8 mouse cellular contexts compared by ENCODE assay signal in genomic region chr9:92249447-92249852, GRCm38 (mm10). TPM values are rescaled to one million over a fixed set of nuclear protein-coding genes. Genes with fewer than 3 reads are reported as not detected.
DNase-seq lines count a peak whose midpoint lies in the region; ATAC-seq and TF ChIP-seq lines count a peak whose summit lies in the region.

TSS of gene Plscr1 (plus strand) at chr9:92249750.

- H3K9me3 ChIP-seq in heart, embryonic 11.5 days (replicated peaks; ENCODE audit: control insufficient read depth, low read length) = no peaks in the 10 kb centered on the region
- no peaks in the 10 kb centered on the region for H3K9me3 ChIP-seq in heart, postnatal 0 days (replicated peaks; ENCODE audit: control insufficient read depth, low read length)
- no peaks in the 10 kb centered on the region for H3K9me3 ChIP-seq in liver, embryonic 16.5 days (replicated peaks; ENCODE audit: control insufficient read depth, low read length)

- peaks cover 8% of the 10 kb centered on the region for H3K4me1 ChIP-seq in heart, embryonic 11.5 days (ENCODE audit: control insufficient read depth, insufficient read depth, low read length)
- peaks cover 10% of the 10 kb centered on the region for H3K4me1 ChIP-seq in heart, postnatal 0 days (ENCODE audit: control insufficient read depth, insufficient read depth)
- H3K4me1 ChIP-seq in liver, embryonic 16.5 days (ENCODE audit: control insufficient read depth, low read depth, low read length) = peaks cover 8% of the 10 kb centered on the region

- DNase-seq in heart, adult 18-20 months = no peak
- no peak for DNase-seq in adrenal gland, postnatal 25 days
- peak; percentile 13 for DNase-seq in heart, postnatal 0 days (ENCODE audit: low spot score)
- no peak for DNase-seq in ovary, postnatal 14 days (ENCODE audit: low spot score)
- DNase-seq in spleen, postnatal 36 days (ENCODE audit: low spot score in 2 of 2) = no peak
- DNase-seq in left cerebral cortex, adult 11 months (ENCODE audit: low spot score) = no peak

- TF ChIP-seq CTCF in heart, postnatal 0 days (IDR thresholded peaks at IDR 0.05; ENCODE audit: low read depth) = no peak

- peak within 1 kb of the TSS; percentile 69 for H3K4me2 ChIP-seq in heart, embryonic 11.5 days
- H3K4me2 ChIP-seq in heart, postnatal 0 days (ENCODE audit: low read depth, low read length) = peak within 1 kb of the TSS; percentile 76
- peak within 1 kb of the TSS; percentile 69 for H3K4me2 ChIP-seq in liver, embryonic 16.5 days (ENCODE audit: low read depth, low read length)

- no peaks in the 10 kb centered on the region for H3K36me3 ChIP-seq in heart, embryonic 11.5 days (ENCODE audit: control insufficient read depth, insufficient read depth, low read length)
- no peaks in the 10 kb centered on the region for H3K36me3 ChIP-seq in heart, postnatal 0 days (replicated peaks; ENCODE audit: control insufficient read depth, insufficient read depth, low read length)
- no peaks in the 10 kb centered on the region for H3K36me3 ChIP-seq in liver, embryonic 16.5 days (ENCODE audit: control insufficient read depth, insufficient read depth)

- H3K27me3 ChIP-seq in heart, embryonic 11.5 days (ENCODE audit: control insufficient read depth, insufficient read depth, low read length) = no peaks in the 10 kb centered on the region
- no peaks in the 10 kb centered on the region for H3K27me3 ChIP-seq in heart, postnatal 0 days (ENCODE audit: control insufficient read depth, insufficient read depth, low read length)
- no peaks in the 10 kb centered on the region for H3K27me3 ChIP-seq in liver, embryonic 16.5 days (ENCODE audit: control insufficient read depth, insufficient read depth, low read depth, low read length)

- peak within 1 kb of the TSS; percentile 75 for H3K4me3 ChIP-seq in heart, embryonic 11.5 days (ENCODE audit: low read depth, low read length)
- H3K4me3 ChIP-seq in heart, postnatal 0 days (ENCODE audit: low read depth, low read length) = peak within 1 kb of the TSS; percentile 79
- peak within 1 kb of the TSS; percentile 72 for H3K4me3 ChIP-seq in liver, embryonic 16.5 days (ENCODE audit: low read depth, low read length)

- H3K27ac ChIP-seq in heart, embryonic 11.5 days (ENCODE audit: low read depth, low read length) = peak within 1 kb of the TSS; percentile 97
- H3K27ac ChIP-seq in heart, postnatal 0 days (ENCODE audit: low read depth) = peak within 1 kb of the TSS; percentile 97
- H3K27ac ChIP-seq in liver, embryonic 16.5 days (ENCODE audit: low read length) = peak within 1 kb of the TSS; percentile 91

- 47% methylated on average over 7 of the region's 7 CpGs for WGBS in heart, embryonic 11.5 days (ENCODE audit: insufficient replicate concordance)
- 41% methylated on average over 7 of the region's 7 CpGs for WGBS in heart, postnatal 0 days
- WGBS in liver, embryonic 16.5 days (ENCODE audit: insufficient replicate concordance) = 30% methylated on average over 7 of the region's 7 CpGs

- no peak for TF ChIP-seq EP300 in heart, postnatal 0 days (IDR thresholded peaks at IDR 0.05; ENCODE audit: low read depth)

- no peak for ATAC-seq in heart, embryonic 11.5 days (replicated peaks; ENCODE audit: insufficient number of reproducible peaks, low FRiP score, low TSS enrichment)
- no peak for ATAC-seq in heart, postnatal 0 days (ENCODE audit: insufficient read depth, low read depth)
- no peak for ATAC-seq in liver, embryonic 16.5 days (ENCODE audit: low read depth)

- peak within 1 kb of the TSS; percentile 85 for H3K9ac ChIP-seq in heart, embryonic 11.5 days (ENCODE audit: low read depth, low read length)
- H3K9ac ChIP-seq in heart, postnatal 0 days (replicated peaks; ENCODE audit: low read depth, low read length) = peak within 1 kb of the TSS; percentile 79
- H3K9ac ChIP-seq in liver, embryonic 16.5 days (ENCODE audit: low read depth, low read length) = peak within 1 kb of the TSS; percentile 69

RNA-seq across cellular contexts. Expression of gene Plscr1, which starts in this region (rescaled TPM):
- polyA plus RNA-seq in heart, embryonic 11.5 days (2014; fragmentation: Nextera tagmentation; extraction: Ambion mirVana) = 40.1 and 41.2 TPM in 2 replicates
- total RNA-seq in heart, adult 18-20 months (2021) = 10 to 100 TPM in 1 of 2 experiments, 1 to 10 TPM in 1; 9.0 to 10.9 TPM
- total RNA-seq in adrenal gland, postnatal 25 days (2021) = 11.0 and 14.5 TPM in 2 replicates
- 17.7 and 22.1 TPM in 2 replicates for total RNA-seq in heart, postnatal 0 days (2014; rRNA removed; ENCODE audit: low replicate concordance)
- 25.4 and 25.8 TPM in 2 replicates for polyA plus RNA-seq in heart, postnatal 0 days (2015; fragmentation: Nextera tagmentation; extraction: Ambion mirVana)
- polyA plus RNA-seq in liver, embryonic 16.5 days (2015; fragmentation: Nextera tagmentation; extraction: Ambion mirVana) = 25.2 and 25.4 TPM in 2 replicates
